Mouse (Mus musculus) kidney, embryonic 14.5 days (tissue): ENCODE data around the gene Espl1. TPM values are rescaled to one million over a fixed set of nuclear protein-coding genes. Genes with fewer than 3 reads are reported as not detected.
A peak's percentile ranks its signal among the peaks of the same experiment; 100 is the strongest.

Experiments used
- ATAC-seq: fragments of 200-750 bp; cut with Nextera tagmentation; 2 replicates; pipeline ENCODE4 v1.8.0; 2017; ENCODE audit warnings: moderate number of reproducible peaks, mild to moderate bottlenecking, moderate TSS enrichment, moderate library complexity; ENCODE audit not compliant: low FRiP score, low TSS enrichment
- H3K27ac ChIP-seq: fragments of 300-500 bp; sonication (generic); 2 replicates; pipeline ENCODE4 v1.5.1; 2014; ENCODE audit warnings: low read depth, mild to moderate bottlenecking, low read length, moderate library complexity, mixed read lengths
- H3K27me3 ChIP-seq: fragments of 300-500 bp; sonication (generic); 2 replicates; pipeline ENCODE4 v1.6.1; 2014; ENCODE audit warnings: mild to moderate bottlenecking, low read length; ENCODE audit not compliant: control insufficient read depth, insufficient read depth
- H3K36me3 ChIP-seq: fragments of 300-500 bp; sonication (generic); 2 replicates; pipeline ENCODE4 v1.6.1; 2014; ENCODE audit warnings: low read length, mixed read lengths; ENCODE audit not compliant: control insufficient read depth, insufficient read depth
- H3K4me1 ChIP-seq: fragments of 300-500 bp; sonication (generic); 2 replicates; pipeline ENCODE4 v1.6.1; 2014; ENCODE audit warnings: low read length, mixed read lengths; ENCODE audit not compliant: control insufficient read depth, insufficient read depth
- H3K4me2 ChIP-seq: fragments of 300-500 bp; sonication (generic); replicated peaks from 2 replicates; pipeline ENCODE4 v1.6.1; 2014; ENCODE audit warnings: low read depth, mild to moderate bottlenecking, low read length
- H3K4me3 ChIP-seq: fragments of 300-500 bp; sonication (generic); 2 replicates; pipeline ENCODE4 v1.5.1; 2014; ENCODE audit warnings: mild to moderate bottlenecking, low read length
- H3K9ac ChIP-seq: fragments of 300-500 bp; sonication (generic); 2 replicates; pipeline ENCODE4 v1.6.1; 2014; ENCODE audit warnings: low read depth, mild to moderate bottlenecking, low read length, moderate library complexity
- H3K9me3 ChIP-seq: fragments of 300-500 bp; sonication (generic); 2 replicates; pipeline ENCODE4 v1.6.1; 2016; ENCODE audit warnings: low read length; ENCODE audit not compliant: control insufficient read depth
- WGBS: fragments of 180-500 bp; shearing (Covaris S2); extraction: QIAGEN DNeasy Blood & Tissue Kit; methylation state at CpG from one replicate; pipeline ENCODE4 v1.1.7; 2014; 5-methylcytosine and 5-hydroxymethylcytosine counted together
- polyA plus RNA-seq: library from polyadenylated mRNA; unstranded; fragments of >200 nt; fragmentation: Nextera tagmentation; extraction: Ambion mirVana; gene quantifications from 2 replicates; pipeline ENCODE4 v1.2.1, GENCODE M21; 2014

Gene Espl1
- polyA plus RNA-seq, 1 experiment from 2014 or later = 33.6 TPM

DNA sequence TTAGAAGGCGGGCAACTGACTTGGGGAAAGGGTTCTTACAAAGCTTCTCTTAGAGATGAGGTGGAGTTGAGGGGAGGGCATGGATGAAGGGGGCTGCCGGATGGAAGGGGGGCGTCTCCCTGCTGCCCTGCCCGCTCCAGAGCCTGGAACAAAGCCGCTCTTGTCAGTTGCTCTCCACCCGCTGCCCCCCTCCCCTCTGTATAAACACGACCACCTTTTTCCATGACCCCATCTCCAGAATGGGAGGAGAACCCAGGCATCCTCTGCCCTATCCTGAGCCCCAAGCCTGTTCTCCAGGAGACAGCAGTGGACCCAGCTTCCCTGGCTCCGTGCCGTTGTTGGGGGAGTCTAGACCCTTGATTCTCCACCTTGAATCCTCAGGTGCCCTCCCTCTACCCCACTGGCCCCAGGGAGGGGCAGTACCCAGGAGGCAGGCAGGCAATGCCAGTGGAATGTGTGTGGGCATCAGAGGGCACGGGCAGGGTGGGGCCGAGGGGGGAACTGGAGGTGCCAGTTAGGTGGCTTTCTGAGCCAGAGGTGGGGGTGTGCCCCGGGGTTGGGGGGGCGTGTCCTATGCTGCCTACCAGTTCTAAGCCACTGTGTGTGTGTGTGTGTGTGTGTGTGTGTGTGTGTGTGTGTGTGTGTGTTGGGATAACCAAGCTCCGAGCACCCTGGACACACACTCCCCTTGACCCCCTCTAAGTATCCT, 40.4 kb upstream of the Espl1 start:
- peaks cover 6% of the 10 kb centered on the region for H3K27me3 ChIP-seq
- peak overlapping the region; percentile 31 for H3K4me2 ChIP-seq
- H3K4me1 ChIP-seq = peaks cover 31% of the 10 kb centered on the region
- peak overlapping the region; percentile 49; the same call in 1 of the 2 replicates for H3K4me3 ChIP-seq
- peak overlapping the region; percentile 7; the same call in 1 of the 2 replicates for H3K9ac ChIP-seq
- H3K36me3 ChIP-seq = 0 out of 2 replicates have a peak, but pooled peaks cover 3% of the 10 kb centered on the region
- no peak overlapping the region for H3K27ac ChIP-seq
- 53% methylated on average over 14 of the region's 14 CpGs for WGBS
- ATAC-seq = no peak
- no peaks in the 10 kb centered on the region for H3K9me3 ChIP-seq

DNA sequence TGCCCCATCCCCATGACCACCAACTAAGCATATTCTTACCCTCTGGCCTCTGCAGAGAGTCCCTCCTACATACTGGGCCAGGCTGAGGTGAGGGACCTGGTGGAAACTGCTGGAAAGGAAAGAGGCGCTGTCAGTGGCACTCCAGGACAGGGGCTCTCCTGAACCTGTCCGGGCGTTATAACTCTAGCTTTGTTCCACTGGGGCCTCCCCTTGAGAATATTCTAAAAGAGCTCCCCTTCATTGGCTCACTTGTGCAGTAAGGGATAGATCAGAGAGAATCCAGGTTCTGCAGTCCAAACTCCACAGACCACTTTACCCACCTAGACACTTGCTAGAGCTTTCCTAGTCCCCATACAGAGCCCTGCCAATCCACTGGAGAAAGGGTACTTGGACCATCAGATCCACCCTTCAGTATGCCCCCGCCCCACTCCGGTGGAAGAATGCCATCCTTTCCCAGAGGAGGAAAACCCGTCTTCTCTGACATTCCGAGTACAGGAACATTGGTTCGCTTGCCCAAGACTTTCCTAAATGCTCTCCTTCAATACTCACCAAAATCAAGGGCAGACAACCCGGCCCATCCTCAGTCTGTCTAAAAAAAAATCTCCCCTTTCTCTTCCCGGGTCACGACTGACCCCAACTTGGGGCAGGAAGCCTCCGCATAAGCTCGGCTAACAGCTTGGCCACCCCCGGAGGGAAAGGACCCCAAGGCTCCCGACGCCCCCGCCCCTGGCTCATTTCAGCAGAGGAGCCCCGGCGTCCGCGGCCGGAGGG, 39.5 kb upstream of the Espl1 start:
- peaks cover 31% of the 10 kb centered on the region for H3K4me1 ChIP-seq
- 0 out of 2 replicates have a peak, but pooled peaks cover 3% of the 10 kb centered on the region for H3K36me3 ChIP-seq
- H3K27me3 ChIP-seq = peaks cover 6% of the 10 kb centered on the region
- WGBS = 10% methylated on average over 22 of the region's 22 CpGs
- peak overlapping the region; percentile 64 for H3K9ac ChIP-seq
- no peaks in the 10 kb centered on the region for H3K9me3 ChIP-seq
- ATAC-seq = no peak
- H3K4me2 ChIP-seq = peak overlapping the region; percentile 96
- H3K4me3 ChIP-seq = peak overlapping the region; percentile 49
- H3K27ac ChIP-seq = peak overlapping the region; percentile 49; the same call in 1 of the 2 replicates

DNA sequence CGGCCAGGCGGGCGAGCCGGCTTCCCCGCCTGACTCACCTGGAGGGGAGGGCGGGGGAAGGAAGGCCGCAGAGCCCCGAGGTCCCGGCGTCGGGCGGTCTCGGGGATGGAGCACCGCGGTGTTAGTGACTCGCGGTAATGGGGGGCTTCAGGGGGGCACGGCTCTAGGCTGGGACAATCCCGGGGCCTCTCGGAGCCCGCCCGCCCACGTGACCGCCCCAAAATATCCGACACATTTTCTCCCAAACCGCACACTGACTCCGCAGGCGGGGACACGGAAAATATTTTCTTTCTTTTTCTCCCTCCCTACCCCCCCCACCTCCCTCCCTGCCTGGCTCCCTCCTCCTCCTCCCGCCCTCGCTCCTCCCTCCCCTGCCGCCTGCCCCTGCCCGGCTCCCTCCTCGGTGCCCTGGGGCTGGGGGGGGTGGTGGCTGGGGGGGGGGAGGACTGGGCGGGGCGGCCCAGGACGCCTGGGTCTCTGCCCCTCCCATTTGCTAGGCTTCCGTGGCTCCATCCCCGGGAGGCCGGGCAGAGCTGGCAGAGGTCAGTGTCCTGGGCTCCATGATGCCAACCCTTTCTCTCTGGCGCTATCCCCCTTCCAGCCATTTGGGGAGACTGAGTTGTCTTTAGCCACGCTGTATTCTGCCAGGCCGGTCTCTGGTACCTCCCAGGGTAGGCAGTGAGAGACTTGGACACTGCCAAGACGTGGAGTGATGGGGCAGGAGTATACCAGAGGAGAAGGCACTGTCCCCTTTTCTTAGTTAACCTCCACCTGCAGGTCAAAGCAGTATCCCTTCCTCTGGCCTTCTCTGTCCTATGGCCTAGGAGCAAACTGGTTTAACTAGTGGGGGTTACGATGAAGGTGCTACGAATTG, 38.6 kb upstream of the Espl1 start, which contains the start of gene Rarg:
Gene Rarg, minus strand, starts transcription at position 316 of the 874 bp plus-strand sequence.
- peaks cover 31% of the 10 kb centered on the region for H3K4me1 ChIP-seq
- H3K4me2 ChIP-seq = peak within 1 kb of the TSS; percentile 96

GRCm38 (mm10) chr15:102258076-102258470, 38.0 kb upstream of the Espl1 start:
- Histone ChIP-seq H3K27me3 (peaks cover 6% of the 10 kb centered on the region; the same call in 1 of the 2 replicates), H3K36me3 (no peaks in the 10 kb centered on the region), H3K4me2 (peak overlapping the region; percentile 96), H3K4me1 (peaks cover 31% of the 10 kb centered on the region), H3K9me3 (no peaks in the 10 kb centered on the region), H3K9ac (peak overlapping the region; percentile 64; the same call in 1 of the 2 replicates), H3K4me3 (peak overlapping the region; percentile 49; the same call in 1 of the 2 replicates), H3K27ac (peak overlapping the region; percentile 49; the same call in 1 of the 2 replicates)
- 12% methylated on average over 12 of the region's 12 CpGs for WGBS
- peak; percentile 47; the same call in 1 of the 2 replicates for ATAC-seq

More for the DNA sequence above, 38.6 kb upstream of the Espl1 start, which contains the start of gene Rarg:
- peak; percentile 34 for ATAC-seq
- Histone ChIP-seq H3K27ac (peak within 1 kb of the TSS; percentile 49; the same call in 1 of the 2 replicates), H3K27me3 (peaks cover 6% of the 10 kb centered on the region; the same call in 1 of the 2 replicates), H3K4me3 (peak within 1 kb of the TSS; percentile 49), H3K9ac (peak within 1 kb of the TSS; percentile 64), H3K9me3 (no peaks in the 10 kb centered on the region), H3K36me3 (0 out of 2 replicates have a peak, but pooled peaks cover 1% of the 10 kb centered on the region)
- WGBS = 1% methylated on average over 40 of the region's 46 CpGs

- ATAC-seq = no peak
- peak overlapping the region; percentile 96 for H3K4me2 ChIP-seq
- H3K27ac ChIP-seq = peak overlapping the region; percentile 49; the same call in 1 of the 2 replicates
- H3K9ac ChIP-seq = peak overlapping the region; percentile 18; the same call in 1 of the 2 replicates
- no peaks in the 10 kb centered on the region for H3K9me3 ChIP-seq
- H3K4me1 ChIP-seq = peaks cover 31% of the 10 kb centered on the region
- peaks cover 6% of the 10 kb centered on the region; the same call in 1 of the 2 replicates for H3K27me3 ChIP-seq
- H3K36me3 ChIP-seq = no peaks in the 10 kb centered on the region
- H3K4me3 ChIP-seq = no peak overlapping the region
- 28% methylated on average over 11 of the region's 11 CpGs for WGBS
Measured at GRCm38 (mm10) chr15:102258581-102259253, 37.3 kb upstream of the Espl1 start.

GRCm38 (mm10) chr15:102262582-102262981, 33.5 kb upstream of the Espl1 start:
- no peak overlapping the region for H3K4me2 ChIP-seq
- no peaks in the 10 kb centered on the region for H3K36me3 ChIP-seq
- H3K27me3 ChIP-seq = peaks cover 6% of the 10 kb centered on the region; the same call in 1 of the 2 replicates
- H3K9me3 ChIP-seq = no peaks in the 10 kb centered on the region
- peaks cover 16% of the 10 kb centered on the region for H3K4me1 ChIP-seq
- no peak overlapping the region for H3K27ac ChIP-seq
- H3K9ac ChIP-seq = no peak overlapping the region
- no peak for ATAC-seq
- WGBS = 42% methylated on average over 7 of the region's 7 CpGs
- no peak overlapping the region for H3K4me3 ChIP-seq

DNA sequence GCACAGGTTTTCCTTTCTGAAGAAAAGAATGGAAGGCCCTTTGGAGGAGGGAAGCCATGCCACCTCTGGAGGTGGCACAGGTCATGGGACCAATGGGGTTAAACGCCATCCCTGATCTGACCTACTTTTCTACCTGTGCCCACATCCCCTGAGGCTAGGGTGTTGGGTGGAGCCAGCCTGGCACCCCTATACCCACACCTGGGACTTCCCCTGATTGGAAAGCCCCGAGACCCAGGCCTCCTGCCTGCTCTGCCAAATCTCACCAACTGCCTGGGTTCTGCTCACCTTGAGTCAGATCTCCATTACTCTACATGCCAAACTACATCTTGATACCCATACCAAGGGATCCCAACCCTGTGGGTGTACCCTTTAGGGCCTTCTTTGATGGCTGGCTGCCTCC, 33.0 kb upstream of the Espl1 start:
- no peak overlapping the region for H3K4me3 ChIP-seq
- no peak overlapping the region for H3K27ac ChIP-seq
- no peak overlapping the region for H3K9ac ChIP-seq
- no peak for ATAC-seq
- H3K36me3 ChIP-seq = no peaks in the 10 kb centered on the region
- H3K27me3 ChIP-seq = peaks cover 6% of the 10 kb centered on the region; the same call in 1 of the 2 replicates
- 68% methylated on average over 2 of the region's 2 CpGs for WGBS
- H3K9me3 ChIP-seq = no peaks in the 10 kb centered on the region
- peaks cover 12% of the 10 kb centered on the region for H3K4me1 ChIP-seq
- H3K4me2 ChIP-seq = no peak overlapping the region

DNA sequence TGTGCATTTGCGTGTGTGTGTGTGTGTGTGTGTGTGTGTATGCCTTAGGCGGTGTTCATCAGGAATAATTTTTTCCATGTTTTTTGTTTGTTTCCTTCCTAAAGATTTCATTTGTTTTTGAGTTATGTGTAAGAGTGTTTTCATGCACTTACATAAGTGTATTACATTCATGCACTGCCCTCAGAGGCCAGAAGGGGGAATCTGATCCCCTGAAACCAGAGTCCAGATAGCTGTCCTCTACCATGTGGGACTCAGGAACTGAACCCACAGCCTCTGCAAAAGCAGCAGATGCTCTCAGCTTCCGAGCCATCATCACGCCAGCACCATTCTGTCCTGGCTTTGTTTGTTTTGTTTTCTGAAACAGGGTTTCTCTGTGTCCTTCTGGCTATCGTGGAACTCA, 30.5 kb upstream of the Espl1 start:
- Histone ChIP-seq H3K4me3 (no peak overlapping the region), H3K9ac (no peak overlapping the region), H3K4me2 (no peak overlapping the region), H3K9me3 (no peaks in the 10 kb centered on the region), H3K27ac (no peak overlapping the region), H3K4me1 (peaks cover 4% of the 10 kb centered on the region), H3K27me3 (no peaks in the 10 kb centered on the region), H3K36me3 (no peaks in the 10 kb centered on the region)
- ATAC-seq = no peak
- 96% methylated on average over 5 of the region's 5 CpGs for WGBS
